Mouse (Mus musculus): Measurements from ENCODE around the gene Kcnj4. TPM values are rescaled to one million over a fixed set of nuclear protein-coding genes. Genes with fewer than 3 reads are reported as not detected.
A peak's percentile ranks its signal among the peaks of the same experiment; 100 is the strongest.
"Not testable (repeated sequence)": the region's sequence is repeated elsewhere in the genome, so short reads cannot be mapped to it uniquely, and the experiment has no call there.

Kcnj4 gene
- polyA plus RNA-seq, 1 experiment from 2014 or later = not detected

DNA sequence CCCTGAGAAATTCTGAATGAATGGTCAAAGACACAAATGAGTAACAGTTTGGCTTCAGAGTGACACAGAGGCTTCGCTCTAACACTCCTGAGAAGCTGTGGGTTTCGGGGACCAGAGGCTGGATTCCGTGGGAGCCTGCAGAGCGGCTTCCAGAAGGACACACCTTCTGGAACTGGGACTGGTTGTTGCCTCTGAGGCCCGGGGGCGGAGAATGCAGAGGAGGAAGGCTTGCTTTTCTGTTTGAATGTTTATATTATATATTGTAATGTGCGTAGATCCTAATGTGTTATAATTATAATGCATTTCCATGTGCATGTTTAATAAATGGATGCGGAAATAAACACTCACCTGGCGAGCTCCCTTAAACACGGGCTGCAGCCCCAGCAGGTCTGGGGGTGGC is 33.9 kb downstream of the Kcnj4 start:
- no peak for ATAC-seq
- Histone ChIP-seq H3K4me2 (replicated peaks; ENCODE audit: low read depth) (peak overlapping the region; percentile 46; the same call in 1 of the 2 replicates), H3K4me3 (ENCODE audit: low read depth, low read length) (no peak overlapping the region), H3K9me3 (ENCODE audit: control insufficient read depth) (no peaks in the 10 kb centered on the region), H3K27me3 (replicated peaks; ENCODE audit: control insufficient read depth, insufficient read depth, low read length) (no peaks in the 10 kb centered on the region), H3K27ac (ENCODE audit: low read depth, low read length) (no peak overlapping the region), H3K9ac (ENCODE audit: low read depth, low read length) (no peak overlapping the region), H3K36me3 (ENCODE audit: control insufficient read depth, insufficient read depth) (no peaks in the 10 kb centered on the region), H3K4me1 (replicated peaks; ENCODE audit: control insufficient read depth, insufficient read depth, low read length) (no peaks in the 10 kb centered on the region)
- no peak for TF ChIP-seq CTCF (IDR thresholded peaks at IDR 0.05; ENCODE audit: low read depth)
- 47% methylated on average over 10 of the region's 10 CpGs for WGBS

DNA sequence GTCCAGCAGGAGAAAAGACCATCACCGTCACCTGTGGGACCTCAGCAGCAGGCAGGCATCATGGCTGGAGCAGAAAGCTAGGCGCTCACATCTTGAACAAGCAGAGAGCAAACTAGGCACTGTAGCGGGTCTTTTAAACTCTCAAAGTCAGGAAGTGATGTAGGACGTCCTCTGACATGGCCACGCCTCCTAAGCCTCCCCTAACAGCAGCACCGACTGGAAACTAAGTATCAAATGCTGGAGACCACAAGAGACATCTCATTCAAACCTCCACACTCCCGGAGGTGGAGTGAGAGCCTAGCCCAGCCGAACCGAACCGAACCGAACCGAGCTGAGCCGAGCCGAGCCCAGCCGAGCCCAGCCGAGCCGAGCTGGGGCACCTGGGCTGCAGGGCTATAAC is 34.5 kb downstream of the Kcnj4 start:
- Histone ChIP-seq H3K4me1 (replicated peaks; ENCODE audit: control insufficient read depth, insufficient read depth, low read length) (no peaks in the 10 kb centered on the region), H3K27me3 (replicated peaks; ENCODE audit: control insufficient read depth, insufficient read depth, low read length) (no peaks in the 10 kb centered on the region), H3K36me3 (ENCODE audit: control insufficient read depth, insufficient read depth) (no peaks in the 10 kb centered on the region), H3K9ac (ENCODE audit: low read depth, low read length) (no peak overlapping the region), H3K9me3 (ENCODE audit: control insufficient read depth) (no peaks in the 10 kb centered on the region), H3K27ac (ENCODE audit: low read depth, low read length) (no peak overlapping the region), H3K4me3 (ENCODE audit: low read depth, low read length) (no peak overlapping the region), H3K4me2 (replicated peaks; ENCODE audit: low read depth) (peak overlapping the region; percentile 46)
- WGBS = 28% methylated on average over 17 of the region's 17 CpGs
- TF ChIP-seq CTCF (IDR thresholded peaks at IDR 0.05; ENCODE audit: low read depth) = no peak
- ATAC-seq = no peak

DNA sequence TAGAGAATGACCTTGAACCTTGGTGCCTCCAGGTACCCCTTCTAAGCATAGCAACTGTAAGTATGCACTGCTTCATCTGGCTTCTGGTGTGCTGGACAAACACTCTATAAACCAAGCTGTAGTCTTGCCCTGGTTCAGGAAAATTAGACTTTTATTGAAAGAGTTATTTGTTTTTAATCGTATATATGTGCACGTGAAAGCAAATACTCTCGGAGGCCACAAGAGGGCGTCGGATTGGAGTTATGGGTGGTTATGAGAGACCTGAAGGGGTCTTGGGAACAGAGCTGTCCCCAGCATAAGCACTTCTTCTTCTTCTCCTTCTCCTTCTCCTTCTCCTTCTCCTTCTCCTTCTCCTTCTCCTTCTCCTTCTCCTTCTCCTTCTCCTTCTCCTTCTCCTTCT is 35.5 kb downstream of the Kcnj4 start:
- ATAC-seq = no peak
- H3K4me1 ChIP-seq (replicated peaks; ENCODE audit: control insufficient read depth, insufficient read depth, low read length) = no peaks in the 10 kb centered on the region
- H3K9ac ChIP-seq (ENCODE audit: low read depth, low read length) = no peak overlapping the region
- H3K36me3 ChIP-seq (ENCODE audit: control insufficient read depth, insufficient read depth) = no peaks in the 10 kb centered on the region
- no peak for TF ChIP-seq CTCF (IDR thresholded peaks at IDR 0.05; ENCODE audit: low read depth)
- H3K9me3 ChIP-seq (ENCODE audit: control insufficient read depth) = no peaks in the 10 kb centered on the region
- no peak overlapping the region for H3K4me3 ChIP-seq (ENCODE audit: low read depth, low read length)
- no peak overlapping the region for H3K27ac ChIP-seq (ENCODE audit: low read depth, low read length)
- H3K27me3 ChIP-seq (replicated peaks; ENCODE audit: control insufficient read depth, insufficient read depth, low read length) = no peaks in the 10 kb centered on the region; the same call in 1 of the 2 replicates
- WGBS = 68% methylated on average over 5 of the region's 5 CpGs
- H3K4me2 ChIP-seq (replicated peaks; ENCODE audit: low read depth) = no peak overlapping the region

DNA sequence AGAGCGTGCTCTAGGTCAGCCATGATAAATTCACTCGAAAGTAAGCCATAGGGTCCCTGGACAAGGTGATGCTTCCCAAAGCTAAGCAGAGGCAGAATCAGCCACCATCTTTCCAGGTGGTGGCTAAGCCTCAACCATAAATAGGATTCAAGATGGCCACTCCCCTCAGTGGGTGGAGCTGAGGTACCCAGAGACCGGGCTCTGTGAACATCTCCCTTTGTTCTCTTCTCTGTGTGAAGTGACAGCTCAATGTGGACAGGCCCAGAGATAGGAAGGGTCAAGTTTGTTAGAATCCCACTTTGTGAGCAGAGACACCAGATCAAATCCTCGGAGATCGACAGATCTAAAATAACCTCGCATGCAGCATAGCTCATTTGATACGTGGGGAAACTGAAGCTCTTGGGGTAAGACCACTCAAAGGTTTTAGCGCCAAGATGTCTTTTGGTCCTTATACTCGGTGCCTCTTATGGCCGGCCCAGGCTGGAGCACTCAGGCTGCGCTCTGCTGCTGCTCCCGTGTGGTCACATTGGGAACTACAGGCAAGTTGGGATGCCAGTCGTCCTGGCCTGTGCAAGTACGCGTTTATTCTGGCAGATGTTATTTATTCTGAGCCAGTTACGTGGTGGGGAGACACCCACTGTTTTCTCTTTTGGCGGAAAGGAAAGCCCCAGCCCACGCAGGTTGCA is 38.3 kb downstream of the Kcnj4 start:
- WGBS = 7% methylated on average over 18 of the region's 18 CpGs
- Histone ChIP-seq H3K9me3 (ENCODE audit: control insufficient read depth) (no peaks in the 10 kb centered on the region), H3K4me1 (replicated peaks; ENCODE audit: control insufficient read depth, insufficient read depth, low read length) (no peaks in the 10 kb centered on the region), H3K36me3 (ENCODE audit: control insufficient read depth, insufficient read depth) (no peaks in the 10 kb centered on the region), H3K9ac (ENCODE audit: low read depth, low read length) (no peak overlapping the region), H3K27ac (ENCODE audit: low read depth, low read length) (no peak overlapping the region), H3K4me3 (ENCODE audit: low read depth, low read length) (no peak overlapping the region), H3K27me3 (replicated peaks; ENCODE audit: control insufficient read depth, insufficient read depth, low read length) (no peaks in the 10 kb centered on the region; the same call in 1 of the 2 replicates), H3K4me2 (replicated peaks; ENCODE audit: low read depth) (no peak overlapping the region)
- peak; percentile 100 for TF ChIP-seq CTCF (IDR thresholded peaks at IDR 0.05; ENCODE audit: low read depth)
- peak; percentile 72 for ATAC-seq

DNA sequence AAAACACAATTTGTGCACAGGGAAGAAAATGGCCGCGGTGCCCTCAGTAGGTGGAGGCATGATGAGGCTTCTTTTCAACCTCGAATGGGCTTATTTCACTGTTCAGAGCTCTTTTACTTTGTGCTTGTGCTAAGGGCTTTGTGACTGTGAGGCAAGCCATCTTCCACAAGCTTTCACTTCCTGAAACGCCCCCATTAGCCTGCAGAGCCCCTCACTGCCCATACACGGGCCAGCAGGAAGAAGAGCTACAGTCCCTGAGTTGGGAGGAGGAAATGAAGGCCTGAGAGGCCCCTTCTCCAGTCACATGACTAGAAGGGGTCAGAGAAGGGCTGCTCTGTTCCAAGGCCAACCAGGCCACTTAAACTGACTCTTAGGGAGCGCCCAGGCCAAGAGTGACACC is 48.5 kb downstream of the Kcnj4 start:
- no peaks in the 10 kb centered on the region for H3K4me1 ChIP-seq (replicated peaks; ENCODE audit: control insufficient read depth, insufficient read depth, low read length)
- H3K4me2 ChIP-seq (replicated peaks; ENCODE audit: low read depth) = no peak overlapping the region
- H3K27me3 ChIP-seq (replicated peaks; ENCODE audit: control insufficient read depth, insufficient read depth, low read length) = no peaks in the 10 kb centered on the region
- H3K9me3 ChIP-seq (ENCODE audit: control insufficient read depth) = no peaks in the 10 kb centered on the region
- TF ChIP-seq CTCF (IDR thresholded peaks at IDR 0.05; ENCODE audit: low read depth) = no peak
- no peak overlapping the region for H3K27ac ChIP-seq (ENCODE audit: low read depth, low read length)
- no peaks in the 10 kb centered on the region for H3K36me3 ChIP-seq (ENCODE audit: control insufficient read depth, insufficient read depth)
- ATAC-seq = no peak
- no peak overlapping the region for H3K4me3 ChIP-seq (ENCODE audit: low read depth, low read length)
- 67% methylated on average over 6 of the region's 6 CpGs for WGBS
- no peak overlapping the region for H3K9ac ChIP-seq (ENCODE audit: low read depth, low read length)

DNA sequence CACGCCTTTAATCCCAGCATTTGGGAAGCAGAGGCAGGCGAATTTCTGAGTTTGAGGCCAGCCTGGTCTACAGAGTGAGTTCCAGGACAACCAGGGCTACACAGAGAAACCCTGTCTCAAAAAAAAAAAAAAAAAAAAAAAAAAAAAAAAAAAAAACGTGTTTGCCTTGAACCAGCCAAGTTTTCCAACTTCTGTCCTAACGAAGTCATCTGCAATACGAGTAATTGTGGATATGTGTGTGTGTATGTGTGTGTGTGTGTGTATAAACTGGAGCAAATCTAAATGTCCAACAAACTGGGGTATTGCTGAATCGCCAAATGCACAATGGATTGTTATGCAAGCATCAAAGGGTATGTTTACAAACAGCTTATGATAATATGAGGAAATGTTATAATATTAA is 48.9 kb downstream of the Kcnj4 start:
- not testable (repeated sequence) for H3K27ac ChIP-seq (ENCODE audit: low read depth, low read length); ATAC-seq; H3K4me1 ChIP-seq (replicated peaks; ENCODE audit: control insufficient read depth, insufficient read depth, low read length); H3K9me3 ChIP-seq (ENCODE audit: control insufficient read depth); H3K9ac ChIP-seq (ENCODE audit: low read depth, low read length); H3K36me3 ChIP-seq (ENCODE audit: control insufficient read depth, insufficient read depth); H3K27me3 ChIP-seq (replicated peaks; ENCODE audit: control insufficient read depth, insufficient read depth, low read length); H3K4me3 ChIP-seq (ENCODE audit: low read depth, low read length)
- 49% methylated on average over 6 of the region's 6 CpGs for WGBS
- peak overlapping the region; percentile 79; the same call in 1 of the 2 replicates for H3K4me2 ChIP-seq (replicated peaks; ENCODE audit: low read depth)

Measured in intestine, postnatal 0 days (tissue).